Mouse (Mus musculus): ENCODE results near the gene Cnot2. TPM values are rescaled to one million over a fixed set of nuclear protein-coding genes. Genes with fewer than 3 reads are reported as not detected.
A peak's percentile ranks its signal among the peaks of the same experiment; 100 is the strongest.

Gene Cnot2
- total RNA-seq, 2 experiments from 2014 or later: 76.3 to 84.9 TPM

GRCm38 (mm10) chr10:116486895-116487747 is 94.2 kb downstream of the Cnot2 start:
- peak in 1 of 2 experiments; percentile 38 for DNase-seq (ENCODE audit: low spot score in 2 of 2)

DNA sequence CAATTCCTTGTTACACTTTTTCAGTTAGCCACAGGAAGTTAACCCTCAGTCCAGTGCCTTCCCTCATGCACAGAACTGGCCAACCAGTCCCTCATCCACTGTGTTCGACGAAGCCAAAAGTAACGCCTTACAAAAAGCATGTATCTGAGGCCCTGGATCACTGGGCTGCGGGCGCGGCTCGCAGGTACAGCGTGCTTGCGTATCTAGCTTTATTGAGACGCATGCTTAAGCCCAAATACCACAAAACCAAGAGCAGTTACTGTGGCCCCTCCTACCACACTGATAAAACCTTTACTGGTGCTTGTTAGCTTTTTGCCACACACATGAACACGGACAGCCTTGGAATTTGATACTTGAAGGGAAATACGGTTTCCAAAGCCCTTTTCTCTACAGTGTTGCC is 99.4 kb downstream of the Cnot2 start:
- no peak for DNase-seq (ENCODE audit: low spot score in 2 of 2)

DNA sequence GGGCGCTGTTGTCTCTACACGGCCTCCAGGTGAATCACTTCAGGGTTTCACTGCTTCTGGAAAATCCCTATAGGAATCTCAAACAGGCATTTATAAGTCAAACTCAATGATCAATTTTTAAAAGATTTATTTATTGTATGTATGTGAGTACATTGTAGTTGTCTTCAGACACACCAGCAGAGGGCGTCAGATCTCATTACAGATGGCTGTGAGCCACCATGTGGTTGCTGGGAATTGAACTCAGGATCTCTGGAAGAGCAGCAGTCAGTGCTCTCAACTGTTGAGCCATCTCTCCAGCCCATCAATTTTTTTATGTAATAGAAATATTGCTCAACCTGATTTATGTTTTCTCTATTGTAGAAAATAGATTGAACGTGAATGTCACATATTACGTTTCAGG is 100.3 kb downstream of the Cnot2 start:
- no peak for DNase-seq (ENCODE audit: low spot score in 2 of 2)

DNA sequence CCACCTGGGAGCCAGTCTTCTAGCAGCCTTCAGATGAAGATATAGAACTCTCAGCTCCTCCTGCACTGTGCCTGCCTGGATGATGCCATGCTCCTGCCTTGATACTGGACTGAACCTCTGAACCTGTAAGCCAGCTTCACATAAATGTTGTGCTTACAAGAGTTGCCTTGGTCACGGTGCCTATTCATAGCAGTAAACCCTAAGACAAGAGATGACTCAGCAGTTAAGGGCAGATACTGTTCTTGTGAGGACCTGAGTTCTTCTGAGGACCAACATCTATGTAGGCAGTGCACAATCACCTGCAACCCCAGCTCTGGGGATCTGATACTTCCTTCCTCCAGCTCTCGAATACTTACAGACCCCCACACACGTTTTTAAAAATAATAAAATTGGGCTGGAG is 104.8 kb downstream of the Cnot2 start:
- no peak for DNase-seq (ENCODE audit: low spot score in 2 of 2)

- DNase-seq (ENCODE audit: low spot score in 2 of 2): no peak
Measured at GRCm38 (mm10) chr10:116475725-116476124, 105.6 kb downstream of the Cnot2 start.

DNA sequence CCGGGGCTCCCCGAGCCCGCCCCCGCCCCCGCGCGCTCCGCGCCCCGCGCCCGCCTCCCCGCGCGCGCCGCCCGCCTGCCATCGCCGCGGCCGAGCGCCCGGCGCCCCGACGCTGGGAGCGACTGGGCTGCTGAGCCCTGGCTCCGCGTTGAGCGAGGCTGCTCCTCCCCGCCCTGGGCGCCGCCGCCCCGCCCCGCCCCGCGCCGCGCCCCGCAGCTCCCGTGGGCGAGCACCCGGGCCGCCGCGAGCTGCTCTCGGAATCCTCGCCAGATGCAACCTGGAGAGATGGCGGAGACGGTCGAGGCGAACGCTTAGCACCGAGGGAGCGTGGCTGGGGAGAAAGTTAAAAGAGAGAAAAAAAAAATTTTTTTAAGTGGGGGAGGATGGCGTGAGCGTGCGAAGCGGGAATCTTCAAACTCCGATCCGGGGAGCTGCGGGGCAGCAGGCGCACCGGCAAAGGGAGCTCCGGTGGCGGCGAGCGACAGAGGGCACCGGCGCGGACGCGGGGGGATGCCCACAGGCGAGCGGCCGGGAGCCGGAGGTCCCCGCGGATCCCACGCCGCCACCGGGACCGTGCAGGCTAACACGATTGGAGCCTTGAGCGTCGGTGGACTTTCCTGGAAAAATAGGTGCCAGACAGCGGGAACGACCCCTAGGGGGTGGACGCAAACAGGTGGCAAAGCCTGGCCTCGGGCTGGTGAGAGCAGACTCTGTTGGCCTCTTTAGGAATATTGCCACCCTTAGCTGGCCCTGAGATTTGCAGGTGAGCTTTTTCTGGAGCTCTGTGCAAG is 107.4 kb downstream of the Cnot2 start, which contains the start of gene Kcnmb4:
TSS of gene Kcnmb4 (minus strand) at position 120 of the 791 bp plus-strand sequence.
- peak; percentile 55 to 74 for DNase-seq (ENCODE audit: low spot score in 2 of 2)

GRCm38 (mm10) chr10:116473071-116473758 is 108.1 kb downstream of the Cnot2 start:
- peak in 1 of 2 experiments; percentile 50 for DNase-seq (ENCODE audit: low spot score in 2 of 2)

DNA sequence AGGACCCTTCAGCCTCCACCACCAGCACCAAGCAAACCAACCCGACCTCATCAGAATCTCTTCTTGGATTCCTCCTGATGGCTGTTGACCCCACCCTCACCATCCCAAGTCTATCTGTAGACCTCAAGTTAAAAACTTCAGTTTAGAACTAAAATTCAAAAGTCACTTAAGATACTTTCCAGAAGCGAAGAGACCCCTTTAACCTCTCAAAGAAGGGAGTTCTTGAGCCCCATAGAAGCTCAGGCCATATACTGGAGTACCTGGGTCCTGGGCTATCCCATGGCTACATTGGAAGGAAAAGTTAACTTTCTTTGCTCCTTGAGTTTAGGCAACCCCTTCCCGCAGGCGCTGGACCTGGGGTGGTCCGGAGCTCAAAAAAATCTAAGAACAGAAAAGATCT is 108.7 kb downstream of the Cnot2 start:
- no peak for DNase-seq (ENCODE audit: low spot score in 2 of 2)

GRCm38 (mm10) chr10:116470306-116470925 is 110.9 kb downstream of the Cnot2 start:
- DNase-seq (ENCODE audit: low spot score in 2 of 2): no peak

DNA sequence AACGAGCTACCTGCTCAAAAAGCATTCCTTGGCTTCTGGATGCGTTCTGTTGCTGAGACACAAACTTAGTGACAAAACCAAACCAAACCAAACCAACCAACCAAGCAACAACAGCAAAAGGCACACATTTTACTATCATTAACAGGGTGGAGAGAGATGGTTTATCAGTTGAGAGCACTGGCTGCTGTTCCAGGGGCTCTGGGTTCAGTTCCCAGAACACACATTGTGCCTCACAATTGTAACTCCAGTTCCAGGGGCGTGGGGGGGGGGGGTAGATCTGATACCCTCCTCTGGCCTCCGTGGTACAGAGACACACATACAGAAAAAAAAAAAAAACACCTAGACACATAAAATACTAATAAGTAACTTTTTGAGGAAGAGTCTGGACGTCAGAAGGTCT is 113.2 kb downstream of the Cnot2 start:
- DNase-seq (ENCODE audit: low spot score in 2 of 2): no peak

DNA sequence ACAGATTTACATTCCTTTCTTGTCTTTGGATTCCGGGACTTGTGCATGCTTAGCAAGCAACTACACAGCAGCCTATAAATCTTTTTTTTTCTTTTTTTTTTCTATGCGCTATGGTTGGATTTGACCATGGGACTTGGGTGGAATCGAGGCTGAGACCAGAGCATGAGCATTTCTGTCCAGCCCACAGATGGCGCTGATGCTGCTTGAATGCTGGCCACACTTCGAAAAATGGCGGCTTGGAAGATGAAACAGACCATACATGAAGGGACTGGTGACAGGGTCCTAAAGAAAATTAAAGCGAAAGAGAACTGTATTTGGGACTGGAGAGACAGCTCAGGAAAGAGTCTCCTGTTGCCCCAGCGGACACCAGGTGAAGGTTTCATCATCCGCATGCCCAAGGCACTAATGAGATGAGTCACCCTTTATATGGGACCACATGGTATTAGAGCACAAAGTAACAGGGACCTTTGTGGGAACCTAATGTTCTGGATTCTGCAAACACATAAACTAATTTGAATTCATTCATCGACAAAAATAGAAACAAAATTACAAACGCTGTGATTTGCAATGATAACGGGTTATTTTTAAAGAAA is 117.5 kb downstream of the Cnot2 start:
- DNase-seq (ENCODE audit: low spot score in 2 of 2): no peak

DNA sequence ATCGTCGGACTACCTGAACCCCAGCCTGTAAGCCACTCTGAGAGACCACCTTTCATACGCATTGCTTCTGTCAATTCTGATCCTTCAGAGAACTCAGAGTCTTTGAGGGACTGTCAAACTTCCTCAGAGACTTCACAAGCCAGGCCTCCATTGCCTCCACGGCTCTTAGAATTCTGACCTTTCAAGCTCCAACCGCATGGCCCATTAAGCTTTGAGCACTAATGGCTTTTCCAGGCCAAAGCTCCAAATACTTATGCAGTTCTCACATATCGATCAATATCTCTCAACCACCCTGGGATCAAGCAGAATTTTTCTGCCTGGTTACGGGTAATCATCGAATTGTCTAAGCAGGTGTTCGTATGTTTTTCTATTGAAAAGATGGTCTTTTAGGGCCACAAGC is 119.9 kb downstream of the Cnot2 start:
- no peak for DNase-seq (ENCODE audit: low spot score in 2 of 2)

DNA sequence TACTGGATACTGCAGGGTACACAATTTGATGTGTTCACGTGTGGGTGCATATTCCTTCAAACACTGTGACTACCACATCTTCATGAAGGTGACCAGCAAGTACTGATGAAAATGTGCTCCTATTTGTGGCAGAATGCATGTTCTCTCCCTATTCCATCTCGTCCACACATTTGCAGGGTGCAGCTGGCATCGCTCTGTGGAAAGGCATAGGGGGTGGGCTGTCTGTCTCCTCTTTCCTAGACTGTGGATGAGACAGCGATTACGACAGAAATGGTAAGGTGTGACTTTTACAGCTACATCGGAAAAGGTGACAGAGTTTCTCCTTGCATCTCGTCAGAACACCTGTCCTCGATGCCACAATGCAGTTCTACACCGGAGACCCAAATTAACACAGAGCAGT is 122.5 kb downstream of the Cnot2 start:
- DNase-seq (ENCODE audit: low spot score in 2 of 2): no peak

DNA sequence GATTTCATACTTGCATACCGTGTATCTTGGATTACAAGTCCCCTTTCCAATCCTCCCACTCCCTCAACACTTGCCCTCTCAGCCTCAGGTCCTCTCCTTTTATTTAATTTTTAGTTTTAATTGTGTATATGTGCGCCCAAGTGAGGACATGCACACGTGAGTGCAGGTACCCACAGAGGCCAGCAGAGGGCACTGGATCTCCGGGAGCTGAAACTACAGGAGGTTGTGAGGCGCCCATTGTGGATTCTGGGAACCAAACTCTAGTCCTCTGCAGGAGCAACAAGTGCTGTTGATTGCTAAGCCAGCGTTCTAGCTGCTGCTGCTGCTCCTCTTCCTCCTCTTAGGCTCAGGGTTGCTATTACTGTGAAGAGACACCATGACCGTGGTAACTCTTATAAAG is 128.5 kb downstream of the Cnot2 start:
- DNase-seq (ENCODE audit: low spot score in 2 of 2): no peak

DNA sequence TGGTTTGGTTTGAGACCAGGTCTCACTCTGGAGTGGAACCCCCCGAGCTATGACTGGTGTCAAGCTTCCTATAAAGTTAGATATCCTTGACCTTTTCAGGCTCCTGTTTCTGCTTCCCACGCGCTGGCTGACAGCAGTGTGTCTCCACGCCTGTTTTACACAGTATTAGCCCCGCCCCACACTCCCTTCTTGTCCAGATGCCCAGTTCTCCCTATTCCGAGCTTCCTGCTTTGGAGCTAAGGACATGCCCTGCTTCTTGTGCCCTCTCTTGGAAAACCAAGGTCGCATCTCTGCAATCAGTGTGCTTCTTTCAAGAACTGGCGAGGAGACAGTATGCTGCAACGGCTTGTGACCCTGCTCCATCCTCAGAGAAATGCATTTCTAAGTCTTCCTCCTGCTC is 130.7 kb downstream of the Cnot2 start:
- DNase-seq (ENCODE audit: low spot score in 2 of 2): no peak

DNA sequence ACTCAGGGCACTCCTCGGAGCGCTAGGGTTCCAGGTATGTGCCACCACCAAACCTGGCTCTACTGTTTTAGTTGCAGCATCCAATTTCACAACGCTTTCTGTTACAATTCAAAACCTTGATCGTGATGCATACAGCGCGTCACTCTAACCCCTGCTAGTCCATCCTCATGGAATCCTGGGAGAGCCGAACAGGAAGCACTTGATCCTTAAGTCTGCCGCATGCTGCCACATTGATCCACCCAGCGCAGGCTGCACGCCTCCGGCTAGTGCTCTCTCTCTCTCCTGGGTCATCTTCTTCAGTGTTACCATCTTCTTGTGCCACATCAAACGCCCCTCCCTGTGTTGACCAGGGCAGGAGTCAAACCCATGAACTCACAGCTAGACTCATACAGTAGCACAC is 133.1 kb downstream of the Cnot2 start:
- no peak for DNase-seq (ENCODE audit: low spot score in 2 of 2)

DNA sequence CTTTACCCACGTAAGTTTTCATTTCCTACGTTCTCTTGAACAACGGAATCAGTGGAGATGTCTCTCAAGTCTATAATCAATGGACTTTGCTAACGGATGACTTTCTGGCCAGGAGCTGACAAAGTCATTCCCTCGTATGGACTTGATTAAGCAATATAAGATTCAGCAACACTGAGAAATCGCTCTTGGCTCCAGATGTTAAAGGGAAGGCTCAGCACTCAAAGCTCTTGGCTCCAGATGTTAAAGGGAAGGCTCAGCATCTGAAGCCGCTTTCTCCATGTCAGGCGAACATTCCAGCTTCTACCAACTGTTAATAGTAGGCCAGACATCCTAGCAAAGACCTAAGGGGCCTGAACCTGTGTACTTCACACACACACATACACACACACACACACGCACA is 134.1 kb downstream of the Cnot2 start:
- no peak for DNase-seq (ENCODE audit: low spot score in 2 of 2)

DNA sequence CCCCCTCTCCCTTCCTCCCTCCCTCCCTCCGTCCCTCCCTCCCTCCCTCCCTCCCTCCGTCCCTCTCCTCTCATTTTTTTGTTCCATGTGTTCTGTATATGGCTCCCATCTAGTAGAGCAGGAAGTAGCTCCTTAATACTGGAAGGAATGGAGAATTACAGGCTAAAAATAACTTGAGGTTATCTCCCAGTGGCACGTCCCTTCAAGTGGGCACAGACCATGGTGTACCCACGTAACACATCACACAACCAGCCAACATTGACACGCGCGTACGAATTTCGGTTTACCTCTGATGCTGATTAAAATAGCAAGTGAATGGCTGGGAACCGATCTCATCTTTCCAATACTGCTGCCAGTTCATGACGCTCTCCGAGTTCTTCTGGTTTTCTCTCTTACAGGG is 135.3 kb downstream of the Cnot2 start:
- no peak for DNase-seq (ENCODE audit: low spot score in 2 of 2)

- DNase-seq (ENCODE audit: low spot score in 2 of 2): no peak
Measured at GRCm38 (mm10) chr10:116444826-116445225, 136.5 kb downstream of the Cnot2 start.

- DNase-seq (ENCODE audit: low spot score in 2 of 2): no peak
Measured at GRCm38 (mm10) chr10:116444371-116444770, 136.9 kb downstream of the Cnot2 start.

- no peak for DNase-seq (ENCODE audit: low spot score in 2 of 2)
Measured at GRCm38 (mm10) chr10:116440946-116441345, 140.4 kb downstream of the Cnot2 start.
